Mouse (Mus musculus) heart, postnatal 36 days (tissue): ENCODE data around the gene Pnmal2. TPM values are rescaled to one million over a fixed set of nuclear protein-coding genes. Genes with fewer than 3 reads are reported as not detected.

Experiments
- total RNA-seq, 2 experiments: library from RNA; stranded (reverse); gene quantifications; 2 replicates each; pipeline ENCODE4 v1.2.3; 2021

Pnmal2 gene
- total RNA-seq, 2 experiments from 2014 or later = 3.4 to 3.9 TPM

Other genes starting within 250 kb of the Pnmal2 start
- gene Ceacam9, start 222.8 kb upstream of the Pnmal2 start, total RNA-seq = not detected
- 10 to 100 TPM; 80.0 to 81.8 TPM for gene Ap2s1, start 206.3 kb upstream of the Pnmal2 start, total RNA-seq
- 10 to 100 TPM; 21.3 to 22.8 TPM for gene Slc1a5, start 163.3 kb upstream of the Pnmal2 start, total RNA-seq
- 10 to 100 TPM; 54.1 to 61.3 TPM for gene Strn4, start 128.8 kb upstream of the Pnmal2 start, total RNA-seq
- gene Fkrp, start 128.0 kb upstream of the Pnmal2 start, total RNA-seq = 10 to 100 TPM; 47.2 to 49.1 TPM
- 10 to 100 TPM; 17.8 to 19.3 TPM for gene Prkd2, start 101.8 kb upstream of the Pnmal2 start, total RNA-seq
- gene Dact3, start 69.4 kb upstream of the Pnmal2 start, total RNA-seq = 10 to 100 TPM; 11.2 to 11.7 TPM
- 1 to 10 TPM in 1 of 2 experiments, under 1 TPM in 1; 0.54 to 1.3 TPM for gene Gng8, start 52.9 kb upstream of the Pnmal2 start, total RNA-seq
- gene Ptgir, start 38.2 kb upstream of the Pnmal2 start, total RNA-seq = 1 to 10 TPM; 2.9 TPM
- 100 to 1,000 TPM; 182 to 193 TPM for gene Calm3, start 20.6 kb upstream of the Pnmal2 start, total RNA-seq
- not detected for gene Pnmal1, start 15.0 kb downstream of the Pnmal2 start, total RNA-seq
- not detected for gene Gm42372, start 38.4 kb downstream of the Pnmal2 start, total RNA-seq
- gene Ccdc8, start 48.0 kb downstream of the Pnmal2 start, total RNA-seq = 1 to 10 TPM; 5.9 to 6.3 TPM
- 100 to 1,000 TPM; 107 to 109 TPM for gene Ppp5c, start 83.2 kb downstream of the Pnmal2 start, total RNA-seq
- 1 to 10 TPM; 2.5 to 2.6 TPM for gene Hif3a, start 117.7 kb downstream of the Pnmal2 start, total RNA-seq
- gene Psg16, start 129.4 kb downstream of the Pnmal2 start, total RNA-seq = under 1 TPM; 0.14 to 0.16 TPM
- not detected for gene Ceacam3, start 205.6 kb downstream of the Pnmal2 start, total RNA-seq